Mouse (Mus musculus): Measurements from ENCODE around the gene Cdk18. TPM values are rescaled to one million over a fixed set of nuclear protein-coding genes. Genes with fewer than 3 reads are reported as not detected.

The Cdk18 gene
- polyA plus RNA-seq (2014; fragmentation: Nextera tagmentation; extraction: Ambion mirVana): 6.3 and 6.5 TPM in 2 replicates

DNA sequence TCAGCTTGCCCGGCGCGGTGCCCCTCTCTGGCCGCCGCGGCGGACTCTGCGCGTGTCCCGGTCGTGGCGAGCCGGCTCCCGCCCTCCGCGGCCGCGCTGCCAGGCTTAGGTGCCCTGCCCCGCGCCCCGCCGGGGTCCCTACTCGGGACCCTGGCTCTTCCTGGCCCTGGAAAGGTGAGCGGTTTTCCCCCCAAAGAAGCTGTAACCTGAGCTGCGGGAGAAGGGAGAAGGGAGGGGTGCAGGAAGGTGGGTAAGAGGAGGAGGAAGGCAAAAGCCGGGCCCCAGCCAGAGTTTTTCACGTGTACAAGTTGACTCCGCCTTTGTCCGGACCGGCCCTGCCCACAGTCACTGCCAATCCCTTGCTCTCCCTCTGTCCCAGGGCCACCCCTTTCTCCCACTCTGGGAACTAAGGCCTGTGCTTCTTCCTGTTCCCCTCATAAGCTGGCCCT, at the start of gene Cdk18:
TSS of gene Cdk18 (minus strand) at position 269 of the 449 bp plus-strand sequence.
- H3K4me3 ChIP-seq (ENCODE audit: low read length): peak within 1 kb of the TSS; percentile 50
- 1% methylated on average over 30 of the region's 30 CpGs for WGBS
- no peaks in the 10 kb centered on the region for H3K9me3 ChIP-seq (ENCODE audit: control insufficient read depth, low read length)
- 0 out of 2 replicates have a peak, but pooled peaks cover 3% of the 10 kb centered on the region for H3K27me3 ChIP-seq (ENCODE audit: control insufficient read depth, insufficient read depth, low read length)
- no peak within 1 kb of the TSS for H3K27ac ChIP-seq (ENCODE audit: low read depth, low read length)
- ATAC-seq (ENCODE audit: low FRiP score, low TSS enrichment): peak; percentile 88
- peak within 1 kb of the TSS; percentile 57 for H3K9ac ChIP-seq (ENCODE audit: low read depth, low read length)
- 0 out of 2 replicates have a peak, but pooled peaks cover 5% of the 10 kb centered on the region for H3K4me1 ChIP-seq (ENCODE audit: control insufficient read depth, insufficient read depth, low read length)
- no peaks in the 10 kb centered on the region for H3K36me3 ChIP-seq (ENCODE audit: control insufficient read depth, insufficient read depth, low read length)
- H3K4me2 ChIP-seq (replicated peaks; ENCODE audit: low read depth, low read length): peak within 1 kb of the TSS; percentile 57

GRCm38 (mm10) chr1:132189231-132189630, 49.7 kb upstream of the Cdk18 start:
- Histone ChIP-seq H3K4me3 (ENCODE audit: low read length) (no peak overlapping the region), H3K27me3 (ENCODE audit: control insufficient read depth, insufficient read depth, low read length) (peaks cover 48% of the 10 kb centered on the region), H3K4me2 (replicated peaks; ENCODE audit: low read depth, low read length) (no peak overlapping the region), H3K9ac (ENCODE audit: low read depth, low read length) (no peak overlapping the region), H3K4me1 (ENCODE audit: control insufficient read depth, insufficient read depth, low read length) (peaks cover 23% of the 10 kb centered on the region), H3K27ac (ENCODE audit: low read depth, low read length) (no peak overlapping the region), H3K9me3 (ENCODE audit: control insufficient read depth, low read length) (no peaks in the 10 kb centered on the region), H3K36me3 (ENCODE audit: control insufficient read depth, insufficient read depth, low read length) (no peaks in the 10 kb centered on the region)
- 40% methylated on average over 4 of the region's 4 CpGs for WGBS
- no peak for ATAC-seq (ENCODE audit: low FRiP score, low TSS enrichment)

DNA sequence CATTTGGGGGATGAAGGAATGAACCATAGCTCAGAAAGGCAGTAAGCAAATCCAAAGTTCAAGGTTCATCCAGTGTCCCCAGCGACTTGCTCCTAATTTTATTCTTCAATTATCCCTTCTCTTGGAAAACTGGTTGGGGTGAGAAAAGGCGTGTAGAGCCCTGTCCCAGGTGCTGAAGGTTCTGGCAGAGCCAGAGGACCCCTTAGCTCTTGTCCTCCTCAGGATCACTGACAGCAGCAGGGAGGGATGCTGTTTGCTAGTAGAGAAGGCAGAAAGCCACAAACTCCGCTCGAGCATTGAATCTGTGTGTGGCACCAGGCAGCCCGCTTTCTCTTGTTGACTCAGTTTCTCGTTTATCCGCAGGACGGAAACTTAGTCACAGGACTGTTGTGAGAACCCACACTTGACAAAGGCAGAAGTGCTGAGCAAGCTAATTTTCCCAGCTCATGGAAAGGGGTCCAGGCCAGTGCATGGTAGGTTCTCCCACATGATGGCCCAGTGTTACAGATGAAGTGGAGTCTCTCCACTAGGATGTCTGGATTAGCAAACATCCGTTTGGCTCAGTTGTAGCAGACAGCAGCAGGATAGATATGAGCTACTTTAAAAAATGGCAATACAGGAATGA, 49.1 kb upstream of the Cdk18 start:
- no peak overlapping the region for H3K4me3 ChIP-seq (ENCODE audit: low read length)
- no peaks in the 10 kb centered on the region for H3K36me3 ChIP-seq (ENCODE audit: control insufficient read depth, insufficient read depth, low read length)
- 37% methylated on average over 9 of the region's 9 CpGs for WGBS
- H3K9me3 ChIP-seq (ENCODE audit: control insufficient read depth, low read length): no peaks in the 10 kb centered on the region
- ATAC-seq (ENCODE audit: low FRiP score, low TSS enrichment): no peak
- no peak overlapping the region for H3K4me2 ChIP-seq (replicated peaks; ENCODE audit: low read depth, low read length)
- no peak overlapping the region for H3K9ac ChIP-seq (ENCODE audit: low read depth, low read length)
- peaks cover 23% of the 10 kb centered on the region for H3K4me1 ChIP-seq (ENCODE audit: control insufficient read depth, insufficient read depth, low read length)
- no peak overlapping the region for H3K27ac ChIP-seq (ENCODE audit: low read depth, low read length)
- H3K27me3 ChIP-seq (ENCODE audit: control insufficient read depth, insufficient read depth, low read length): peaks cover 48% of the 10 kb centered on the region

GRCm38 (mm10) chr1:132186303-132186702, 46.8 kb upstream of the Cdk18 start:
- Histone ChIP-seq H3K4me3 (ENCODE audit: low read length) (no peak overlapping the region), H3K4me2 (replicated peaks; ENCODE audit: low read depth, low read length) (no peak overlapping the region), H3K27me3 (ENCODE audit: control insufficient read depth, insufficient read depth, low read length) (peaks cover 28% of the 10 kb centered on the region), H3K4me1 (ENCODE audit: control insufficient read depth, insufficient read depth, low read length) (peaks cover 12% of the 10 kb centered on the region), H3K36me3 (ENCODE audit: control insufficient read depth, insufficient read depth, low read length) (no peaks in the 10 kb centered on the region), H3K27ac (ENCODE audit: low read depth, low read length) (no peak overlapping the region), H3K9ac (ENCODE audit: low read depth, low read length) (no peak overlapping the region), H3K9me3 (ENCODE audit: control insufficient read depth, low read length) (no peaks in the 10 kb centered on the region)
- ATAC-seq (ENCODE audit: low FRiP score, low TSS enrichment): no peak
- WGBS: 82% methylated on average over 4 of the region's 4 CpGs

GRCm38 (mm10) chr1:132171619-132172018, 32.1 kb upstream of the Cdk18 start:
- 10% methylated on average over 1 of the region's 2 CpGs for WGBS
- Histone ChIP-seq H3K9me3 (ENCODE audit: control insufficient read depth, low read length) (no peaks in the 10 kb centered on the region), H3K4me3 (ENCODE audit: low read length) (no peak overlapping the region), H3K27ac (ENCODE audit: low read depth, low read length) (no peak overlapping the region), H3K27me3 (ENCODE audit: control insufficient read depth, insufficient read depth, low read length) (no peaks in the 10 kb centered on the region), H3K9ac (ENCODE audit: low read depth, low read length) (no peak overlapping the region), H3K4me2 (replicated peaks; ENCODE audit: low read depth, low read length) (no peak overlapping the region), H3K4me1 (ENCODE audit: control insufficient read depth, insufficient read depth, low read length) (no peaks in the 10 kb centered on the region), H3K36me3 (ENCODE audit: control insufficient read depth, insufficient read depth, low read length) (no peaks in the 10 kb centered on the region)
- 0 out of 2 replicates have a peak, but pooled peaks have one; percentile 9 for ATAC-seq (ENCODE audit: low FRiP score, low TSS enrichment)

- no peak overlapping the region for H3K4me2 ChIP-seq (replicated peaks; ENCODE audit: low read depth, low read length)
- H3K27me3 ChIP-seq (ENCODE audit: control insufficient read depth, insufficient read depth, low read length): no peaks in the 10 kb centered on the region
- 46% methylated on average over 6 of the region's 6 CpGs for WGBS
- no peaks in the 10 kb centered on the region for H3K36me3 ChIP-seq (ENCODE audit: control insufficient read depth, insufficient read depth, low read length)
- peaks cover 3% of the 10 kb centered on the region; the same call in 1 of the 2 replicates for H3K9me3 ChIP-seq (ENCODE audit: control insufficient read depth, low read length)
- H3K9ac ChIP-seq (ENCODE audit: low read depth, low read length): no peak overlapping the region
- no peak overlapping the region for H3K27ac ChIP-seq (ENCODE audit: low read depth, low read length)
- H3K4me1 ChIP-seq (ENCODE audit: control insufficient read depth, insufficient read depth, low read length): no peaks in the 10 kb centered on the region
- no peak overlapping the region for H3K4me3 ChIP-seq (ENCODE audit: low read length)
- no peak for ATAC-seq (ENCODE audit: low FRiP score, low TSS enrichment)
These were observed 31.2 kb upstream of the Cdk18 start for GRCm38 (mm10) chr1:132170698-132171097.

GRCm38 (mm10) chr1:132168115-132168767, 28.8 kb upstream of the Cdk18 start:
- H3K9me3 ChIP-seq (ENCODE audit: control insufficient read depth, low read length): peaks cover 3% of the 10 kb centered on the region; the same call in 1 of the 2 replicates
- peak overlapping the region; percentile 34; the same call in 1 of the 2 replicates for H3K4me2 ChIP-seq (replicated peaks; ENCODE audit: low read depth, low read length)
- peaks cover 4% of the 10 kb centered on the region; the same call in 1 of the 2 replicates for H3K4me1 ChIP-seq (ENCODE audit: control insufficient read depth, insufficient read depth, low read length)
- no peak overlapping the region for H3K9ac ChIP-seq (ENCODE audit: low read depth, low read length)
- H3K27me3 ChIP-seq (ENCODE audit: control insufficient read depth, insufficient read depth, low read length): no peaks in the 10 kb centered on the region
- no peaks in the 10 kb centered on the region for H3K36me3 ChIP-seq (ENCODE audit: control insufficient read depth, insufficient read depth, low read length)
- 9% methylated on average over 12 of the region's 12 CpGs for WGBS
- H3K27ac ChIP-seq (ENCODE audit: low read depth, low read length): no peak overlapping the region
- H3K4me3 ChIP-seq (ENCODE audit: low read length): no peak overlapping the region
- ATAC-seq (ENCODE audit: low FRiP score, low TSS enrichment): no peak

- Histone ChIP-seq H3K4me2 (replicated peaks; ENCODE audit: low read depth, low read length) (no peak overlapping the region), H3K36me3 (ENCODE audit: control insufficient read depth, insufficient read depth, low read length) (no peaks in the 10 kb centered on the region), H3K9ac (ENCODE audit: low read depth, low read length) (no peak overlapping the region), H3K4me1 (ENCODE audit: control insufficient read depth, insufficient read depth, low read length) (peaks cover 4% of the 10 kb centered on the region; the same call in 1 of the 2 replicates), H3K4me3 (ENCODE audit: low read length) (no peak overlapping the region), H3K27me3 (ENCODE audit: control insufficient read depth, insufficient read depth, low read length) (no peaks in the 10 kb centered on the region; the same call in 1 of the 2 replicates), H3K9me3 (ENCODE audit: control insufficient read depth, low read length) (peaks cover 3% of the 10 kb centered on the region; the same call in 1 of the 2 replicates), H3K27ac (ENCODE audit: low read depth, low read length) (no peak overlapping the region)
- no peak for ATAC-seq (ENCODE audit: low FRiP score, low TSS enrichment)
- 61% methylated on average over 3 of the region's 3 CpGs for WGBS
These were observed 26.4 kb upstream of the Cdk18 start for GRCm38 (mm10) chr1:132165859-132166258.

All from kidney, embryonic 14.5 days (tissue).